Mouse (Mus musculus): ENCODE results near the gene Tmem88. TPM values are rescaled to one million over a fixed set of nuclear protein-coding genes. Genes with fewer than 3 reads are reported as not detected.
A peak's percentile ranks its signal among the peaks of the same experiment; 100 is the strongest.

Tmem88 gene
- polyA plus RNA-seq, 1 experiment: 0.16 TPM

- H3K4me3 ChIP-seq (ENCODE audit: insufficient read depth, poor library complexity, severe bottlenecking): peak overlapping the region; percentile 64
- H3K27me3 ChIP-seq (ENCODE audit: control insufficient read depth, insufficient read depth, insufficient read length): no peaks in the 10 kb centered on the region
- peaks cover 11% of the 10 kb centered on the region for H3K79me3 ChIP-seq (ENCODE audit: low read depth)
- H3ac ChIP-seq (ENCODE audit: control insufficient read depth, insufficient read length, low read depth): peak overlapping the region; percentile 52
- H3K79me2 ChIP-seq (ENCODE audit: control insufficient read depth, insufficient read depth): peaks cover 39% of the 10 kb centered on the region
- no peak for TF ChIP-seq CTCF (IDR thresholded peaks at IDR 0.05; ENCODE audit: control insufficient read depth, insufficient read depth, insufficient read length)
- no peak for TF ChIP-seq MYOG (IDR thresholded peaks at IDR 0.05; ENCODE audit: control insufficient read depth, extremely low read depth, insufficient read length)
- no peak for TF ChIP-seq USF1 (IDR thresholded peaks at IDR 0.05; ENCODE audit: low read depth)
- no peak for TF ChIP-seq CEBPB (IDR thresholded peaks at IDR 0.05; ENCODE audit: low read depth)
- H3K36me3 ChIP-seq (ENCODE audit: control insufficient read depth, insufficient read depth): peaks cover 19% of the 10 kb centered on the region
Measured at GRCm38 (mm10) chr11:69366855-69367615, 31.0 kb downstream of the Tmem88 start.

- H3K4me3 ChIP-seq (ENCODE audit: insufficient read depth, poor library complexity, severe bottlenecking): peak overlapping the region; percentile 64
- peak overlapping the region; percentile 63 for H3ac ChIP-seq (ENCODE audit: control insufficient read depth, insufficient read length, low read depth)
- H3K79me3 ChIP-seq (ENCODE audit: low read depth): peaks cover 11% of the 10 kb centered on the region
- H3K27me3 ChIP-seq (ENCODE audit: control insufficient read depth, insufficient read depth, insufficient read length): no peaks in the 10 kb centered on the region
- peaks cover 26% of the 10 kb centered on the region for H3K36me3 ChIP-seq (ENCODE audit: control insufficient read depth, insufficient read depth)
- peaks cover 39% of the 10 kb centered on the region for H3K79me2 ChIP-seq (ENCODE audit: control insufficient read depth, insufficient read depth)
- no peak for TF ChIP-seq CTCF (IDR thresholded peaks at IDR 0.05; ENCODE audit: control insufficient read depth, insufficient read depth, insufficient read length)
- TF ChIP-seq USF1 (IDR thresholded peaks at IDR 0.05; ENCODE audit: low read depth): no peak
- no peak for TF ChIP-seq MAX (IDR thresholded peaks at IDR 0.05)
- TF ChIP-seq FOSL1 (IDR thresholded peaks at IDR 0.05; ENCODE audit: insufficient read depth, low read length, poor library complexity, severe bottlenecking): no peak
- no peak for TF ChIP-seq CEBPB (IDR thresholded peaks at IDR 0.05; ENCODE audit: low read depth)
- no peak for TF ChIP-seq MYOG (IDR thresholded peaks at IDR 0.05; ENCODE audit: control insufficient read depth, extremely low read depth, insufficient read length)
- no peak for TF ChIP-seq MYOD1 (IDR thresholded peaks at IDR 0.05; ENCODE audit: control insufficient read depth, insufficient read length, low read depth)
Measured at GRCm38 (mm10) chr11:69366157-69366854, 31.7 kb downstream of the Tmem88 start.

DNA sequence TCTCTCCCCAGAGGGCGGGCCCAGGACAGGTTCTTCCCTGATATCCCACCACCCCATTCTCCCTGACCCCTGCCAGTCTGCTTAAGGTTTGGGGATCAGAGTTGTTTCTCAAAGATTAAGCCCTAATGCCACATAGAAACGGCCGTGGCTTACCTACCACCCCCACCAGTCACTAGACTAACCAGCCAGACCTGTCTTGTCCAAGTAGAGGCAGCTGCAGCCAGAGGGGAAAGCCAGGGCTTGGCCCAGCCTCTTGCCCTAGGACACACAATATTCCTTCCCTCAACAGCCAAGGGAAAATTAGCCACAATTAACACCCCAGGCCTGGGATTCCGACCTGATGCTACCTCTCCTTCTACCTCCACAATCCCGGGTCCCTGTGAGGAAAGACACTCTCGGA lies 32.3 kb downstream of the Tmem88 start:
- TF ChIP-seq CEBPB (IDR thresholded peaks at IDR 0.05; ENCODE audit: low read depth): no peak
- TF ChIP-seq CTCF (IDR thresholded peaks at IDR 0.05; ENCODE audit: control insufficient read depth, insufficient read depth, insufficient read length): no peak
- no peak for TF ChIP-seq USF1 (IDR thresholded peaks at IDR 0.05; ENCODE audit: low read depth)
- TF ChIP-seq MYOD1 (IDR thresholded peaks at IDR 0.05; ENCODE audit: control insufficient read depth, insufficient read length, low read depth): no peak
- no peak for TF ChIP-seq MAX (IDR thresholded peaks at IDR 0.05)
- no peaks in the 10 kb centered on the region for H3K27me3 ChIP-seq (ENCODE audit: control insufficient read depth, insufficient read depth, insufficient read length)

GRCm38 (mm10) chr11:69364910-69365309 lies 33.1 kb downstream of the Tmem88 start:
- no peak overlapping the region for H3K4me3 ChIP-seq (ENCODE audit: insufficient read depth, poor library complexity, severe bottlenecking)
- TF ChIP-seq MAX (IDR thresholded peaks at IDR 0.05) (peak; percentile 33), CEBPB (IDR thresholded peaks at IDR 0.05; ENCODE audit: low read depth) (no peak), MYOG (IDR thresholded peaks at IDR 0.05; ENCODE audit: control insufficient read depth, extremely low read depth, insufficient read length) (no peak)

More for the DNA sequence above, 32.3 kb downstream of the Tmem88 start:
- H3K4me3 ChIP-seq (ENCODE audit: insufficient read depth, poor library complexity, severe bottlenecking): no peak overlapping the region
- peaks cover 11% of the 10 kb centered on the region for H3K79me3 ChIP-seq (ENCODE audit: low read depth)
- H3K79me2 ChIP-seq (ENCODE audit: control insufficient read depth, insufficient read depth): peaks cover 39% of the 10 kb centered on the region
- peaks cover 32% of the 10 kb centered on the region for H3K36me3 ChIP-seq (ENCODE audit: control insufficient read depth, insufficient read depth)
- peak overlapping the region; percentile 63 for H3ac ChIP-seq (ENCODE audit: control insufficient read depth, insufficient read length, low read depth)

GRCm38 (mm10) chr11:69364376-69364775 lies 33.7 kb downstream of the Tmem88 start:
- H3K79me2 ChIP-seq (ENCODE audit: control insufficient read depth, insufficient read depth): peaks cover 39% of the 10 kb centered on the region
- no peak overlapping the region for H3ac ChIP-seq (ENCODE audit: control insufficient read depth, insufficient read length, low read depth)
- no peak for TF ChIP-seq MYOD1 (IDR thresholded peaks at IDR 0.05; ENCODE audit: control insufficient read depth, insufficient read length, low read depth)
- no peak for TF ChIP-seq CEBPB (IDR thresholded peaks at IDR 0.05; ENCODE audit: low read depth)
- no peak for TF ChIP-seq USF1 (IDR thresholded peaks at IDR 0.05; ENCODE audit: low read depth)
- no peak for TF ChIP-seq CTCF (IDR thresholded peaks at IDR 0.05; ENCODE audit: control insufficient read depth, insufficient read depth, insufficient read length)
- H3K79me3 ChIP-seq (ENCODE audit: low read depth): peaks cover 11% of the 10 kb centered on the region
- peaks cover 44% of the 10 kb centered on the region for H3K36me3 ChIP-seq (ENCODE audit: control insufficient read depth, insufficient read depth)
- H3K27me3 ChIP-seq (ENCODE audit: control insufficient read depth, insufficient read depth, insufficient read length): no peaks in the 10 kb centered on the region
- no peak overlapping the region for H3K4me3 ChIP-seq (ENCODE audit: insufficient read depth, poor library complexity, severe bottlenecking)

More at GRCm38 (mm10) chr11:69364910-69365309, 33.1 kb downstream of the Tmem88 start:
- Histone ChIP-seq H3K27me3 (ENCODE audit: control insufficient read depth, insufficient read depth, insufficient read length) (no peaks in the 10 kb centered on the region), H3K79me3 (ENCODE audit: low read depth) (peaks cover 11% of the 10 kb centered on the region), H3K79me2 (ENCODE audit: control insufficient read depth, insufficient read depth) (peaks cover 39% of the 10 kb centered on the region), H3K36me3 (ENCODE audit: control insufficient read depth, insufficient read depth) (peaks cover 39% of the 10 kb centered on the region), H3ac (ENCODE audit: control insufficient read depth, insufficient read length, low read depth) (no peak overlapping the region)

DNA sequence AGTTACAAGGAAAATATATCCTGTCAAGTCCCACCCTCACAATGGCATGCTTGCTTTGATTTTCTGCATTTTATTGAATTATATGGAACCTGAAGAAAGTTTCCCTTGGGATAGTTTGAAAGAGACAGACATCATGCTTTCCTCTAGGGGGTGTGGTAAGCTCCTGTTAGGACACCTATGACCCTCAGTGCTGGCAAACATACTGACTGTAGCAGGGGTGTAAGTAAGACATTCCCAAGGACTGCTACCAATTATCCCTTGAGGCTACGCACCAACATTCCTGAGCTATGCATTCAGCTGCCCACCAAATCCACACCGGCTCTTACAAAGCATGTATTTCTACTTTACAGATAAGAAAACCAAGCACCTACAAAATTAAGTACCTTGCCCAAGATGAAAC lies 35.6 kb downstream of the Tmem88 start:
- TF ChIP-seq USF1 (IDR thresholded peaks at IDR 0.05; ENCODE audit: low read depth): no peak
- TF ChIP-seq CEBPB (IDR thresholded peaks at IDR 0.05; ENCODE audit: low read depth): no peak
- TF ChIP-seq CTCF (IDR thresholded peaks at IDR 0.05; ENCODE audit: control insufficient read depth, insufficient read depth, insufficient read length): no peak
- Histone ChIP-seq H3K79me3 (ENCODE audit: low read depth) (peaks cover 10% of the 10 kb centered on the region), H3K27me3 (ENCODE audit: control insufficient read depth, insufficient read depth, insufficient read length) (no peaks in the 10 kb centered on the region), H3K36me3 (ENCODE audit: control insufficient read depth, insufficient read depth) (peaks cover 63% of the 10 kb centered on the region), H3K79me2 (ENCODE audit: control insufficient read depth, insufficient read depth) (peaks cover 27% of the 10 kb centered on the region), H3ac (ENCODE audit: control insufficient read depth, insufficient read length, low read depth) (no peak overlapping the region), H3K4me3 (ENCODE audit: insufficient read depth, poor library complexity, severe bottlenecking) (no peak overlapping the region)

Measured in C2C12 (cell line).